Mouse (Mus musculus) limb, embryonic 14.5 days (tissue): ENCODE measurements at regions not wholly inside any gene's neighbourhood (a gene's known extent, or its start where the extent isn't known, plus 50 kb on each side); places are given as distances from the start of the nearest gene placed in this dataset.
A peak's percentile ranks its signal among the peaks of the same experiment; 100 is the strongest.

ENCODE experiments used
- ATAC-seq: fragments of 200-750 bp; cut with Nextera tagmentation; 2 replicates; pipeline ENCODE4 v1.8.0; 2017; ENCODE audit warnings: low read depth, moderate number of reproducible peaks, moderate TSS enrichment; ENCODE audit not compliant: low FRiP score
- DNase-seq: peaks from one replicate; pipeline ENCODE4 v3.0.0-alpha.2; 2015; ENCODE audit warnings: low spot score
- H3K27ac ChIP-seq: fragments of 300-500 bp; sonication (generic); replicated peaks from 2 replicates; pipeline ENCODE4 v1.5.1; 2014; ENCODE audit warnings: low read depth, mild to moderate bottlenecking, low read length, moderate library complexity, mixed read lengths
- H3K27me3 ChIP-seq: fragments of 300-500 bp; sonication (generic); 2 replicates; pipeline ENCODE4 v1.6.1; 2014; ENCODE audit warnings: low read length, mixed read lengths; ENCODE audit not compliant: control insufficient read depth, insufficient read depth
- H3K36me3 ChIP-seq: fragments of 300-500 bp; sonication (generic); 2 replicates; pipeline ENCODE4 v1.6.1; 2014; ENCODE audit warnings: mild to moderate bottlenecking, low read length, moderate library complexity, mixed read lengths; ENCODE audit not compliant: control insufficient read depth, insufficient read depth
- H3K4me1 ChIP-seq: fragments of 300-500 bp; sonication (generic); 2 replicates; pipeline ENCODE4 v1.6.1; 2014; ENCODE audit warnings: antibody characterized with exemption, low read length, mixed read lengths; ENCODE audit not compliant: control insufficient read depth, insufficient read depth
- H3K4me2 ChIP-seq: fragments of 300-500 bp; sonication (generic); replicated peaks from 2 replicates; pipeline ENCODE4 v1.6.1; 2014; ENCODE audit warnings: low read depth, mild to moderate bottlenecking, low read length, moderate library complexity; ENCODE audit not compliant: severe bottlenecking
- H3K4me3 ChIP-seq: fragments of 300-500 bp; sonication (generic); replicated peaks from 2 replicates; pipeline ENCODE4 v1.5.1; 2014; ENCODE audit warnings: low read length
- H3K9ac ChIP-seq: fragments of 300-500 bp; sonication (generic); 2 replicates; pipeline ENCODE4 v1.6.1; 2014; ENCODE audit warnings: mild to moderate bottlenecking, low read depth, low read length, moderate library complexity; ENCODE audit not compliant: severe bottlenecking
- H3K9me3 ChIP-seq: fragments of 300-500 bp; sonication (generic); 2 replicates; pipeline ENCODE4 v1.6.1; 2016; ENCODE audit warnings: low read length; ENCODE audit not compliant: control insufficient read depth
- POLR2A ChIP-seq: fragments of 200-500 bp; IDR thresholded peaks from 2 replicates; pipeline ENCODE4 v1.8.0; 2012; ENCODE audit warnings: inconsistent platforms, mild to moderate bottlenecking, moderate library complexity, borderline replicate concordance; ENCODE audit not compliant: insufficient read depth, insufficient read length; ENCODE audit errors: extremely low read depth
- WGBS: fragments of 180-500 bp; shearing (Covaris S2); extraction: QIAGEN DNeasy Blood & Tissue Kit; methylation state at CpG from one replicate; pipeline ENCODE4 v1.1.7; 2014; 5-methylcytosine and 5-hydroxymethylcytosine counted together

- 67% methylated on average over 4 of the region's 4 CpGs for WGBS
- no peak overlapping the region for H3K4me3 ChIP-seq
- H3K27me3 ChIP-seq, result no peaks in the 10 kb centered on the region
- H3K4me2 ChIP-seq, result no peak overlapping the region
- H3K9me3 ChIP-seq, result no peaks in the 10 kb centered on the region
- TF ChIP-seq POLR2A, result no peak
- DNase-seq (no peak), ATAC-seq (no peak)
- H3K4me1 ChIP-seq, result no peaks in the 10 kb centered on the region
- H3K27ac ChIP-seq, result no peak overlapping the region
- H3K36me3 ChIP-seq, result no peaks in the 10 kb centered on the region
- no peak overlapping the region for H3K9ac ChIP-seq
Observed at GRCm38 (mm10) chr3:140109401-140109800, 903.9 kb downstream of the Stpg2 start.

- Histone ChIP-seq H3K4me3 (no peak overlapping the region), H3K4me1 (no peaks in the 10 kb centered on the region), H3K4me2 (no peak overlapping the region), H3K27me3 (no peaks in the 10 kb centered on the region), H3K27ac (no peak overlapping the region), H3K9me3 (no peaks in the 10 kb centered on the region), H3K9ac (no peak overlapping the region), H3K36me3 (no peaks in the 10 kb centered on the region)
- no peak for TF ChIP-seq POLR2A
- ATAC-seq (no peak), DNase-seq (no peak)
- WGBS, result 61% methylated on average over 9 of the region's 9 CpGs
Observed at GRCm38 (mm10) chr3:140111414-140112172, 906.1 kb downstream of the Stpg2 start.

GRCm38 (mm10) chr3:140115116-140115515, 909.6 kb downstream of the Stpg2 start:
- H3K9me3 ChIP-seq, result no peaks in the 10 kb centered on the region
- H3K4me1 ChIP-seq, result no peaks in the 10 kb centered on the region
- H3K36me3 ChIP-seq, result no peaks in the 10 kb centered on the region
- no peak overlapping the region for H3K9ac ChIP-seq
- DNase-seq (no peak), ATAC-seq (no peak)
- no peak overlapping the region for H3K4me2 ChIP-seq
- TF ChIP-seq POLR2A, result no peak
- H3K27ac ChIP-seq, result no peak overlapping the region
- WGBS, result 60% methylated on average over 1 of the region's 1 CpGs
- no peaks in the 10 kb centered on the region for H3K27me3 ChIP-seq
- no peak overlapping the region for H3K4me3 ChIP-seq

GRCm38 (mm10) chr3:140127310-140127709, 921.8 kb downstream of the Stpg2 start:
- no peak for ATAC-seq
- H3K9ac ChIP-seq, result no peak overlapping the region
- 54% methylated on average over 3 of the region's 3 CpGs for WGBS
- no peaks in the 10 kb centered on the region for H3K9me3 ChIP-seq
- H3K27ac ChIP-seq, result no peak overlapping the region
- no peaks in the 10 kb centered on the region for H3K36me3 ChIP-seq
- 0 out of 2 replicates have a peak, but pooled peaks cover 4% of the 10 kb centered on the region for H3K4me1 ChIP-seq
- DNase-seq, result no peak
- no peak overlapping the region for H3K4me3 ChIP-seq
- TF ChIP-seq POLR2A, result no peak
- no peak overlapping the region for H3K4me2 ChIP-seq
- no peaks in the 10 kb centered on the region for H3K27me3 ChIP-seq

- Histone ChIP-seq H3K9me3 (no peaks in the 10 kb centered on the region), H3K4me3 (no peak overlapping the region), H3K4me2 (no peak overlapping the region), H3K9ac (no peak overlapping the region), H3K36me3 (no peaks in the 10 kb centered on the region), H3K4me1 (0 out of 2 replicates have a peak, but pooled peaks cover 4% of the 10 kb centered on the region), H3K27me3 (no peaks in the 10 kb centered on the region), H3K27ac (no peak overlapping the region)
- no peak for ATAC-seq
- peak; percentile 23 for DNase-seq
- WGBS, result 56% methylated on average over 8 of the region's 8 CpGs
- TF ChIP-seq POLR2A, result no peak
Observed at GRCm38 (mm10) chr3:140129065-140129778, 923.7 kb downstream of the Stpg2 start.
